Mouse (Mus musculus) neutrophil, adult 5-6 weeks (primary cell): ENCODE results near the gene Slc5a2. TPM values are rescaled to one million over a fixed set of nuclear protein-coding genes. Genes with fewer than 3 reads are reported as not detected.

Experiments
- ATAC-seq: fragments of 151-379, 151-347 bp; 2 replicates; pipeline ENCODE4 v1.8.0; 2017; ENCODE audit warnings: mild to moderate bottlenecking, moderate TSS enrichment; ENCODE audit not compliant: insufficient number of reproducible peaks, poor library complexity, low FRiP score, severe bottlenecking; ENCODE audit errors: extremely low read depth
- total RNA-seq: library from RNA; stranded (forward); fragments of 200-1000 nt; gene quantifications from 2 replicates; pipeline ENCODE4 v1.2.3, GENCODE M21; 2017

Gene Slc5a2
- total RNA-seq, 1 experiment from 2014 or later = not detected

DNA sequence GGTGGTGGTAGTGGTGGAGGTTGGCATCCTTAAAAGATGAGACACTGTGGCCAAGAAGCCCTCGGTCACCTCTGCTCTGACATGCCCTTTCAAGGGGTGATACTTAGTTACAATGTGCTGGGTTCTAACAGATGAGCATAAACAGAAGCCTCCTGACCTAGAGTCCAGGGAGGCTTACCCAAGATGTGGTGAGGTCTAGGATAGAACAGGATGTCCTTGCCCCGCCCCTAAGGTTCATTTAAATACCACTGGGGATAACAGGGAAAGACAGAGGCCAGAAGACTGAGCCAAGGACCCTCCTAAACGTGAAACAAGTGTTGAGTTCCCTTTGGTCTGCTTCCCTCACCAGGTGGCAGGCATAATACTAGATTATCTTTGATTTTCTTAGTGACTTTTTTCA, 31.1 kb downstream of the Slc5a2 start:
- ATAC-seq = no peak

DNA sequence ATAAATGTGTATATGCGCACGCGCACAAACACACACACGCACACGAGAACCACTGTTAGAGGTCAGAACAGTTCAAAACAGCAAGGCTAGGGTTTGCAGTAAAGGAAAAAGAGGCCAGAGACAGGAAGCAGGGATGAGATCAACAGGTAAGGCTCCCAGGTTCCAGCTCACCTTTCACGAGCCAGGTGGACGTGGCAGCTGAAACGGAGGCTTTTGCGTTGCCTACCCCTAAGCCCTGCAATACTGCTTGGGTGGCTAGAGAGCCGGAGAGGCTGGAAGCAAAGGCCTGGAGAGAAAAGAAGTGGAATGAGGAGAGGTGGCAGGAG, 31.8 kb downstream of the Slc5a2 start:
- no peak for ATAC-seq

- peak; percentile 55; the same call in 1 of the 2 replicates for ATAC-seq
Measured at GRCm38 (mm10) chr7:128297617-128298480, 32.4 kb downstream of the Slc5a2 start, which contains the start of gene BC017158. TSS of gene BC017158 (minus strand) at chr7:128298170.

- no peak for ATAC-seq
Measured at GRCm38 (mm10) chr7:128298481-128299342, 33.3 kb downstream of the Slc5a2 start.

DNA sequence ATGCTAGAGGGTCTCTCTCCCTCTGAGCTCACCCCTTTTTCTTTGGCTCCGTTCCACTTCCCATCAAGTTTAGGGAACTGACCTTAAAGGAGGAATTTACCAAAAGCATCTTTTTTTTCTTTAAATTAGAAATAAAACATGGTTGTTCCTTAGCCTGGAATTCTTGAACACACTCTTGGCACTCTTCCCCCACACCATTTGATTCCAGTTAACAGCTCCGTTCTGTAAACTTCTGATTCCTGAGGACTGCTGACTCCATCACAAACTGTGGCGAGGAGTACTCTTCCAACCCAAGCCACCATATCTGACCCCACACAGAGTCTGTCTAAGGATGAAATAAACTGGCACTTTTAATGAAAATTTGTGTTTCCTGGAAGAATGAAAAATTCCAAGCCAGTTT, 35.5 kb downstream of the Slc5a2 start:
- ATAC-seq = no peak

DNA sequence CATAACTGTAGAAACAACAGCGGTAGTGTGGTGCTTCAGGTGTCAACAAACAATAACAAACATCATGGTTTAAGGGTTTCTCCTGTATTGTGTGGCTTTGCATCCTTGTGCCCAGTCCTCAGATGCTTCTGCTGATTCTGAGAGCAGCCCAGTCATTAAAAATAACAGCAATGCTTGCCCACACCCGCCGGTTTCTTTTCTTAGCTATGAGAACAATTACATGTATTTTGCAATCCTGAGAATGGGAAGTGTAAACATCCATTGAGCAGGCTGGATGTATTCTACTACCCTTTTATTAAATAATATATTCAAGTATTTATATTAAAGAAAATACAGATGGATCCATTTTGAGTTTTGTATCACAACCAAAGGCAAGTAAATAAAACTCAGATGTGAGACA, 36.7 kb downstream of the Slc5a2 start:
- no peak for ATAC-seq

DNA sequence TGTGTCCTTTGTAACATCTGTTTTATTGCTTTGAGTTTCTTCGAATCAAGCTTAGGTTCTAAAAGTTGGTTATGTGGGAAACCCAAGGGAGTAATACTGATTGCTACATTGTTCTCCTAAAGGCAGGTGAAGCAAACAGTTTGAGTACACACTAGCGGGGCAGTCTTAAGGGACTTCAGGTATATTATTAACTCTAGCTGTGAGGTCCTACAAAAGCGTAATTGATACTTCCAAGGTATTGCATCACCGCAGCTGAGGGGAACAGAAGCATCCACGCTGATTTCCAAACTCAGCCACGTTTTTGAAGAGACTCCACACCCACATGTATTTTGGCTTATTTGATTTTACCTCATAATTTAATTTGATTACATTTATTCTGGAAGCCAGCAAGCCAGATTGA, 38.7 kb downstream of the Slc5a2 start:
- ATAC-seq = no peak

- no peak for ATAC-seq
Measured at GRCm38 (mm10) chr7:128304907-128305306, 39.5 kb downstream of the Slc5a2 start.

DNA sequence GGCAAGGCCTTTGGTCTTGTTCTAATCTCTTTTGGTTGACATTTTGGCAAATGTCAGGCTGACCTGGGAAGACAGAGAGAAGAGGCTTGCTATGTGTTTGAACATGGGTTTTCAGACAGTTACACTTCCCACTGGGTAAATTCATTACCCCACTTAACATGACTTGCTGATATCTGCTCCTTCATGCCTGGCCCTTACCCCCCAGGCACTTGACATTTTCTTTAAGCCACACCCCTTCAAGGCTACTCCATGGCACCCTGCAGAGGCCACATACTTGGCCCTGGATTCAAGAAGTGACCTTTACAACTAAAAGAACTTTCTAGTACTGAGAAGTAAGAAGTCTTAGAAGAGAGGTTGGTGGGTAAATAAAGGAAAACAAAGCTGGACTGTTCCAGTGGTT, 42.4 kb downstream of the Slc5a2 start:
- no peak for ATAC-seq

- ATAC-seq = no peak
Measured at GRCm38 (mm10) chr7:128309216-128309615, 43.8 kb downstream of the Slc5a2 start.

DNA sequence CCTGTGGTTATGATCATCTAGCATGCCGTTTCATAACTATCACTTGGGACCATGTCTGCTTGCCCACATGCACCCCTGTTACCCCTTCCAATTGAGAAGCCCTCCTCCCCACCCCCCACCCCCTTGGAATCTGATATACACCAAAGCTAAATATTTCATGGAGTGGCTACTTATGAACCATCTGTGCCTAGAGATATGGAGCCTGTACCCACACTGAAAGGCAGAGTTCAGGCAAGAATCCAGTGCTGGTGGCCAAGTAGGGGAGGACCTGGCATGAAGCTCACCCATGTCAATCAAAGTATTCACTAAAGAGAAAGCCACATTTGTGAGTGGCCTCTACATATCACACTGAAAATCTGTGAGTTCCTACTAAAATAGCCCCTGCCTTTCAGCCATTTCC, 44.3 kb downstream of the Slc5a2 start:
- ATAC-seq = no peak

DNA sequence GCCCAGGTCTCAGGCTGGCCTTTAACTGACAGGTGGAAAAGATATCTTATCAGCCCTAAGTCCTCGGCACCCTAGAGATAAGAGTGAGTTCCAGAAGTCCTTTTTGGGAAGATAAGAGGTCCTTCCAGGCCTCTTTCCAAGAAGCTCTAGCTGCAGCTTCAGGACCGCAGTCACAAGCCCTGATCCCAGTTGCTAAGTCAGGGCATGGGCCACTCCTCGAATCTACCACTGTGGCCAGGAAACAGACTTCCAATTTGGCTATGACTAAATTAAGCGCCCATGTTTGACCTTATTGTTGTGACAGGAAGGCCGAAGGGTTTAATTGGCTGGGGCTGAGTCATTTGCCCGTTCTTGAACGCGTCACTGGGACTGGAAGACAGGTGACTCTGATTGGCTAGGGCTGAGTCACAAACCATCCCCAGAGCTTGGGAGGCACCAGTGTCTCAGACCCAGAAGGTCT, 44.8 kb downstream of the Slc5a2 start:
- ATAC-seq = no peak

GRCm38 (mm10) chr7:128311263-128311662, 45.8 kb downstream of the Slc5a2 start:
- ATAC-seq = no peak

GRCm38 (mm10) chr7:128311811-128312210, 46.4 kb downstream of the Slc5a2 start:
- ATAC-seq = no peak

DNA sequence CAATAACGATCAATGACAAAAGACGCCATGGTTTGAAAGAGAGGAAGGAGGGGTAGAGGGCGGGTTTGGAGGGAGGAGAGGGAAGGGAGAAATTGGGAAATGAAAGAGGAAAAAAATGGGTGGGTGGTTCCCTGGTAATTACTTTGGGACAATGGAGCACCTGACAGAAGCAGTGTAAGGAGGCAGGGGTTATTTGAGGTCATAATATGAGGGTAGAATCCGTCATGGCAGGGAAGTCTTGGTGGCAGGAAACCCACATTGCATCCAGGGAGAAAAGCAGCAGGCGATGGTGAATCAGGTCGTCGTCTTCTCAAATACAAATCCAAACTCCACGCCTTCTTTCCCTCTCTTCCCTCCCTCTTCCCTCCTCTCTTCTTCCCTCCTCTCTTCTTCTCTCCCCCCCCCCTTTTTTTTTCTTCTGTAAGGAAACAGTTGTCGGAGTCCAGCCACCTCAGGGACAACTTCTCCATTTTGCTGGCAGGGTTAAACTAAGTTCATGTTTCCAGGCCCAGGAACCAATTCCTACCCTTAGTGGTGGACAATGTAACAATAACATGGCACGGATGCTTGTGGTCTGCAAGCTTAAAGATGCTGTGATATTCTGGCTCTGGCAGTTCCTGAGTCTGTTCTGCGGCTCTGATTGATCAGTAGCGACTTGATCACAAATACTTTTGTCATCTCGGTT, 47.1 kb downstream of the Slc5a2 start:
- ATAC-seq = no peak

DNA sequence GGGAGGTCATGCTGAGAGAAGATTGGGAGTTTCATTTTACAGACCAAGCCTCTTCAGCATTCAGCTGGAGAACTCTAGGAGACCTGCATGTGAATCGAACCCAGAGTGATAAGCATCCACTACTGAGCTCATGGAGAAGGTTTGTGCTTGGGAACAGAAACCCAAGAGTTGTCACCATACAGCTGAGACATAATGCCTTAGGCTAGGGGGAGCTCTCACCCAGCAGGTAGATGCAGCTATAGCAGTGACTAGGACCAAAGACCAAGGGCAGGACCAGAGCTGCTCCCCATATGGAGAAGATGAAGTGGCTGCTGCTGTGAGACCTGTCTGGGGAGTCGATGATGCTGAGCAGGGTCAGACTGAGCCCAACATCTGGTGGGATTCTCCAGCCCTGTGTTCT, 48.1 kb downstream of the Slc5a2 start:
- ATAC-seq = no peak

GRCm38 (mm10) chr7:128314491-128314890, 49.0 kb downstream of the Slc5a2 start:
- no peak for ATAC-seq

DNA sequence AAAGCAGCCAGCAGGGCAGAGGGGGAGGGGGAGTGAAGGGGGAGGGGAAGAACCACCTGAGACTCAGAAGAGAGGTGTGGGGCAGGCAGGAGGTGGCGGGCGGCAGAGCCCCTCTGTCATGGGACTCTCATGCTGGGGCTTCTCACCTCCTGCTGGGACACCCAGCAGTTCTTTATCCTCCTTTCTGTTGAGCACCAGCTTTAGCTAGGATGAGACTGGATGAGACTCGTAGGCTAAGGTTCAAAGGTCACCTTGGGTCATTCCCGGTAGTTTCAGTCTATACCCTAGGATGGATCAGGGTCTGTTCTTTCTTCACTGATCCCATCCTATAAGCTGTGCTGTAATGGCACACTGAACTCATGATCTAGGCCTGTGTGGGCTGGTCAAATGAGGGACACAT, 51.6 kb downstream of the Slc5a2 start:
- ATAC-seq = no peak

DNA sequence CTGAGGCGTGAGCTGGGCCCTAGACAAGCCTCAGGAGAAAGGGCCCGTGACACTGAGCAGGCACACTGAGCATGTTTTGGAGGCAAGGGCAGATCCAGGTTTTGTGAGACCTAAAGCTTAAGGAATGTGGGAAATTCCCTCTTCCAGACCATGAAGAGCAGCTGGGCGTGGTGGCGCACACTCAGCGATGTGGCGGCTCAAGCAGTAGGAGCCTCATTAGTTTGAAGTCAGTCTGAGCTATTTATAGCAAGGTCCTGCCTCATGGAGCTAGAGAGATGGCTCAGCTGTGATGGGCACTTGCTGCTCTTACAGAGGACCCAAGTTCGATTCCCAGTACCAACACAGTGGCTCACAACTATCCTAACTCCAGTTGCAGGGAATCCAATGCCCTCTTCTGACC, 53.7 kb downstream of the Slc5a2 start:
- ATAC-seq = no peak
